Mouse (Mus musculus) midbrain, postnatal 0 days (tissue): Measurements from ENCODE around the gene 1700022I11Rik. TPM values are rescaled to one million over a fixed set of nuclear protein-coding genes. Genes with fewer than 3 reads are reported as not detected.

ENCODE experiments used
- ATAC-seq: fragments of 200-750 bp; cut with Nextera tagmentation; 2 replicates; pipeline ENCODE4 v1.8.0; 2017; ENCODE audit warnings: moderate number of reproducible peaks, mild to moderate bottlenecking, moderate TSS enrichment, moderate library complexity; ENCODE audit not compliant: low FRiP score
- DNase-seq: peaks from one replicate; pipeline ENCODE4 v3.0.0-alpha.2; 2015; ENCODE audit warnings: low spot score
- H3K27ac ChIP-seq: fragments of 300-500 bp; sonication (generic); 2 replicates; pipeline ENCODE4 v1.5.1; 2014; ENCODE audit warnings: low read depth, mild to moderate bottlenecking, low read length, mixed read lengths
- H3K27me3 ChIP-seq: fragments of 300-500 bp; sonication (generic); 2 replicates; pipeline ENCODE4 v1.6.1; 2014; ENCODE audit warnings: low read length, control low read depth, mixed read lengths; ENCODE audit not compliant: insufficient read depth
- H3K36me3 ChIP-seq: fragments of 300-500 bp; sonication (generic); 2 replicates; pipeline ENCODE4 v1.6.1; 2014; ENCODE audit warnings: low read length, control low read depth, mixed read lengths; ENCODE audit not compliant: insufficient read depth
- H3K4me1 ChIP-seq: fragments of 300-500 bp; sonication (generic); 2 replicates; pipeline ENCODE4 v1.6.1; 2014; ENCODE audit warnings: mild to moderate bottlenecking, control low read depth, antibody characterized with exemption, low read length, mixed read lengths; ENCODE audit not compliant: insufficient read depth
- H3K4me2 ChIP-seq: fragments of 300-500 bp; sonication (generic); 2 replicates; pipeline ENCODE4 v1.6.1; 2014; ENCODE audit warnings: low read depth, mild to moderate bottlenecking, low read length, mixed read lengths; ENCODE audit not compliant: poor library complexity, severe bottlenecking
- H3K4me3 ChIP-seq: fragments of 300-500 bp; sonication (generic); 2 replicates; pipeline ENCODE4 v1.5.1; 2014; ENCODE audit warnings: low read depth, mild to moderate bottlenecking, low read length, moderate library complexity
- H3K9ac ChIP-seq: fragments of 300-500 bp; sonication (generic); replicated peaks from 2 replicates; pipeline ENCODE4 v1.6.1; 2014; ENCODE audit warnings: mild to moderate bottlenecking, low read length, moderate library complexity, mixed read lengths; ENCODE audit not compliant: poor library complexity, severe bottlenecking
- H3K9me3 ChIP-seq: fragments of 300-500 bp; sonication (generic); 2 replicates; pipeline ENCODE4 v1.6.1; 2016; ENCODE audit warnings: low read length, control low read depth
- CTCF ChIP-seq: IDR thresholded peaks from 2 replicates; pipeline ENCODE4 v1.5.1; 2016; ENCODE audit warnings: antibody characterized with exemption, mild to moderate bottlenecking
- WGBS: fragments of 180-500 bp; shearing (Covaris S2); extraction: QIAGEN DNeasy Blood & Tissue Kit; methylation state at CpG from one replicate; pipeline ENCODE4 v1.1.7; 2014; 5-methylcytosine and 5-hydroxymethylcytosine counted together
- polyA plus RNA-seq: library from polyadenylated mRNA; unstranded; fragments of >200 nt; fragmentation: Nextera tagmentation; extraction: Ambion mirVana; gene quantifications from 2 replicates; pipeline ENCODE4 v1.2.1, GENCODE M21; 2015
- total RNA-seq: library from RNA; depleted of rRNA; stranded (reverse); fragments of >200 nt; gene quantifications from 2 replicates; pipeline ENCODE4 v1.2.3, GENCODE M21; 2014

The 1700022I11Rik gene
- total and polyA plus RNA-seq, 2 experiments from 2014 or later: 0.19 TPM; not detected in 1

- Histone ChIP-seq H3K9me3 (no peaks in the 10 kb centered on the region), H3K9ac (no peak overlapping the region), H3K4me2 (no peak overlapping the region), H3K27me3 (no peaks in the 10 kb centered on the region), H3K4me3 (no peak overlapping the region), H3K27ac (no peak overlapping the region), H3K4me1 (peaks cover 4% of the 10 kb centered on the region; the same call in 1 of the 2 replicates), H3K36me3 (no peaks in the 10 kb centered on the region)
- WGBS: 98% methylated on average over 1 of the region's 1 CpGs
- ATAC-seq (no peak), DNase-seq (no peak)
- no peak for TF ChIP-seq CTCF
Measured at GRCm38 (mm10) chr4:43012091-43012490, 42.7 kb downstream of the 1700022I11Rik start.

GRCm38 (mm10) chr4:43018156-43018555 lies 48.8 kb downstream of the 1700022I11Rik start:
- WGBS: 97% methylated on average over 4 of the region's 4 CpGs
- H3K4me2 ChIP-seq: no peak overlapping the region
- H3K4me1 ChIP-seq: no peaks in the 10 kb centered on the region
- no peaks in the 10 kb centered on the region for H3K9me3 ChIP-seq
- no peak overlapping the region for H3K9ac ChIP-seq
- no peak for TF ChIP-seq CTCF
- H3K4me3 ChIP-seq: no peak overlapping the region
- H3K27ac ChIP-seq: no peak overlapping the region
- H3K27me3 ChIP-seq: no peaks in the 10 kb centered on the region
- ATAC-seq: no peak
- H3K36me3 ChIP-seq: peaks cover 49% of the 10 kb centered on the region
- no peak for DNase-seq

- no peaks in the 10 kb centered on the region for H3K27me3 ChIP-seq
- H3K9me3 ChIP-seq: no peaks in the 10 kb centered on the region
- no peak overlapping the region for H3K27ac ChIP-seq
- peaks cover 1% of the 10 kb centered on the region; the same call in 1 of the 2 replicates for H3K4me1 ChIP-seq
- no peak overlapping the region for H3K4me2 ChIP-seq
- DNase-seq (no peak), ATAC-seq (no peak)
- WGBS: 94% methylated on average over 10 of the region's 10 CpGs
- no peak for TF ChIP-seq CTCF
- no peak overlapping the region for H3K4me3 ChIP-seq
- H3K9ac ChIP-seq: no peak overlapping the region
- H3K36me3 ChIP-seq: peaks cover 55% of the 10 kb centered on the region
Measured at GRCm38 (mm10) chr4:43019176-43019575, 49.8 kb downstream of the 1700022I11Rik start.

GRCm38 (mm10) chr4:43019641-43020465 lies 50.4 kb downstream of the 1700022I11Rik start:
- H3K9ac ChIP-seq: no peak overlapping the region
- DNase-seq (no peak), ATAC-seq (no peak)
- H3K27ac ChIP-seq: no peak overlapping the region
- no peaks in the 10 kb centered on the region for H3K27me3 ChIP-seq
- peaks cover 55% of the 10 kb centered on the region for H3K36me3 ChIP-seq
- H3K4me3 ChIP-seq: no peak overlapping the region
- no peak overlapping the region for H3K4me2 ChIP-seq
- 92% methylated on average over 23 of the region's 23 CpGs for WGBS
- H3K4me1 ChIP-seq: peaks cover 8% of the 10 kb centered on the region
- H3K9me3 ChIP-seq: no peaks in the 10 kb centered on the region
- no peak for TF ChIP-seq CTCF

GRCm38 (mm10) chr4:43020876-43021275 lies 51.5 kb downstream of the 1700022I11Rik start:
- H3K9ac ChIP-seq: no peak overlapping the region
- H3K27ac ChIP-seq: no peak overlapping the region
- WGBS: 88% methylated on average over 16 of the region's 16 CpGs
- H3K4me3 ChIP-seq: no peak overlapping the region
- no peak for TF ChIP-seq CTCF
- ATAC-seq: no peak
- peaks cover 8% of the 10 kb centered on the region for H3K4me1 ChIP-seq
- no peak for DNase-seq
- H3K4me2 ChIP-seq: no peak overlapping the region
- peaks cover 55% of the 10 kb centered on the region for H3K36me3 ChIP-seq
- no peaks in the 10 kb centered on the region for H3K9me3 ChIP-seq
- H3K27me3 ChIP-seq: no peaks in the 10 kb centered on the region

- 71% methylated on average over 17 of the region's 17 CpGs for WGBS
- Histone ChIP-seq H3K27me3 (no peaks in the 10 kb centered on the region), H3K36me3 (peaks cover 55% of the 10 kb centered on the region), H3K4me3 (no peak overlapping the region), H3K4me1 (peaks cover 8% of the 10 kb centered on the region), H3K4me2 (no peak overlapping the region), H3K9ac (no peak overlapping the region), H3K27ac (no peak overlapping the region), H3K9me3 (no peaks in the 10 kb centered on the region)
- DNase-seq (no peak), ATAC-seq (no peak)
- no peak for TF ChIP-seq CTCF
Measured at GRCm38 (mm10) chr4:43021341-43021740, 51.9 kb downstream of the 1700022I11Rik start.
